Mouse (Mus musculus) CD4-positive, CD25-positive, alpha-beta regulatory T cell, adult 4 months (primary cell): Measurements from ENCODE around the gene Ntng2. TPM values are rescaled to one million over a fixed set of nuclear protein-coding genes. Genes with fewer than 3 reads are reported as not detected.

ENCODE experiments used
- ATAC-seq: one replicate; pipeline ENCODE4 v1.8.0; 2017
- polyA plus RNA-seq, 2 experiments: library from polyadenylated mRNA; unstranded; fragments of 100-300 nt; shearing (Covaris generic); gene quantifications; one replicate each; pipeline ENCODE4 v1.2.1; 2017

The Ntng2 gene
- polyA plus RNA-seq, 2 experiments from 2014 or later: 2.4 to 3.1 TPM

DNA sequence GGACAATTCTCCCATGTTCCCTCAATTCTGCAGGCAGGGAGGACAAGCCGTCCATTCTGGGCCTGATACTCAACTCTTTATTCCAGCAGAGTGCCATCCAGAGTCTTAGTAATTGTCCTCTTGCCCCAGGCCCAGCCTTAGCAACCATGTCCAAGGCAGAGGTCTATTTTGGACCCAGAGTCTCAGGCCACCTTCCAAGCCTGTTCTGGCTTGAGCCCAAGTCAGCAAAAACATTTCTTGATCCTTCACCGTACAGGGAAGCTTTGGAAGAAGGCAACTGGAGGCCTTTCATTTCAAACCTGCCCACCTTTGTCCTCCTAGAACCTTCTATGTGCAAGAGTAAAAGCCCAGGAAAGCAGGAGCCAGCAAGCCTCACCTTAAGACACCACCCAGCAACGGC is 17.8 kb downstream of the Ntng2 start:
- no peak for ATAC-seq

DNA sequence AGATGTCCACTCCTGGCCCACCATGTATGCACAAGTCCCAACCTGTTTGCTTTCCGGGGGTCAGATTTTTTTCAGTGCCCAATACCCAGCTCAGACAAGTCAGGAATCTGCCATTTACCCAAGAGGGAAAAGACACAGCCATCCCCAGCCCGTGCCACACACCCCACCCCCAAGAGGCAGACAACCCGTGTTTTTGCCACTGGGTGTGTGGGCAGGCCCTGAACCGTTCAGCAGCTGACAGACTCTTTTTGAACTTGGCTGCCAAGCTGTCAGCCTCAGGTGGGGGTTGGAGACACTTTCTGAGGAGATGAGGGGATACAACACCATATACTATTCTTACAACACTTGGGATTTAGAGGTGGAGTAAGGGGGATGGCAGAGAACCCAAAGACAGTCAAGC is 18.8 kb downstream of the Ntng2 start:
- ATAC-seq: no peak

GRCm38 (mm10) chr2:29230191-29230835 is 22.5 kb downstream of the Ntng2 start:
- no peak for ATAC-seq

DNA sequence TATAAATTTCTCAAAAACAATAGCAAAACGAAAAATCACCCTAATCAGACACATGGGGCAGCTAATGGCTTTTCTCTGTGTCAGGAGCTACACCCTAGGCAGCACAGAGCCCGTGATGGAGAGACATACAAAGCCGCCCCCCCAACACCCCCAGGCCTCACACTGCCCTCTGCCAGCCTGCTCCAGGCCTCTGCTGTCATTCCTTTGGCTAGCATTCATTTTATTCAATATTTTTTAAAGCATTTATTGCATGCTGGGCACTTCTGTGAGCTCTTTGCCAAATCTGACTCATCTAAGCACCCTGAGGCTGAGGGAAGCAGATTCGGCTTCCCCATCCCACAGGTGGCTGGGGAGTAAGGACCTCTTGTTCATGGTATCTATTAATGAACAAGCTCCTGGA is 26.1 kb downstream of the Ntng2 start:
- ATAC-seq: no peak

DNA sequence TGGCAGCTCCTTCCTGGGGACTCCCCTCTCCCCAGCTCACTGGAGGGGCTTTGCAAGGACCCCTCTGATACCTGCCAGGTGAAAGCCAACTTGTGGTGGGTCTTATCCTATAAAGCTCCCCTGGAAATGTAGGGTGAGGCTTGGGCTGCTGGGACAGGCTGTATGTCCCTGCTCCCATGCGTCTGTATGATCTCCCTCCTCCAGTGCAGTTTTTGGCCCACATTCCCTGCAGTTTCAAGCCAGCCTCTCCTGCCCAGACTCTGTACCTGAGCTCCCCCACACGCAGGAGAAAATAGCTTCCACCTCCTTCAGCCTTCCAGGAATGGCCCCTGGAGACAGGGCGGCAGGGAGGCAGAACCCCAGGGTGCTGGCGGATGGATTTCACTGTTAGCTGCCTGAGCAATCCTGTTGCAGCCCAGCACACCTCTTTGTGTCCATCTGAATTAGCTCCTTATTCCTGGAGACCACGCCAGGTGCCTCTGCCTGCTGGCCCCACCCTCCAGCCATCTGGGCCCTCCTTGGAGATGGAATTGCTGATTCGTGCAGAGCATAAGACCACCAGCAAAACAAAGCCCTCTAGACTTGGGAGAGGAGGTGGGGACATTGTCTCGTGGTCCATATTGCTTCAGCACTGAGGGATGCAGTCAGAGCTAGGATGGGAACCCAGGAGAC is 29.1 kb downstream of the Ntng2 start:
- no peak for ATAC-seq

GRCm38 (mm10) chr2:29222302-29222701 is 30.5 kb downstream of the Ntng2 start:
- no peak for ATAC-seq

- no peak for ATAC-seq
Observed at GRCm38 (mm10) chr2:29218831-29219230, 34.0 kb downstream of the Ntng2 start.

GRCm38 (mm10) chr2:29217897-29218296 is 34.9 kb downstream of the Ntng2 start:
- no peak for ATAC-seq

DNA sequence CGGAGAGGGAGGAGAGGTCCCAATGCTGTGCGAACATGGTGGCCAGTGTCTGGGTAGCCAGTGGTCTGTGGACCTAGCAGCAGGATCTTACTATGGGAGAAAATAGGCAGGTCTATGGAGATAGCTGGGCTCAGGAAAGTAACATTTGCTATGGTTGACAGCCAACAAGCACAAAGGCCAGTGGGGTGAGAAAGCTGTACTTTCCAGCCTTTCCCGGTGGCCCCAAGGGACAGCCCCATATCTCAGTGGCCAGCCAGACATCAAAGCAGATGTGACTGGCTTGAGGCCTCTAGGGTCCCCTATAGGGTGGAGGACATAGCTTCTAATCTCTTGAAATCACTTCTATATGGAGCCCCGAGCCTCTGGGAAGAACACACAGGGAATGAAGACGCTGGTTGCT is 35.8 kb downstream of the Ntng2 start:
- no peak for ATAC-seq

- ATAC-seq: no peak
Observed at GRCm38 (mm10) chr2:29216286-29217012, 36.4 kb downstream of the Ntng2 start.

- ATAC-seq: no peak
Observed at GRCm38 (mm10) chr2:29206156-29206555, 46.6 kb downstream of the Ntng2 start.

- no peak for ATAC-seq
Observed at GRCm38 (mm10) chr2:29201223-29201955, 51.4 kb downstream of the Ntng2 start.

GRCm38 (mm10) chr2:29199909-29200308 is 52.9 kb downstream of the Ntng2 start:
- peak; percentile 20 for ATAC-seq

GRCm38 (mm10) chr2:29198446-29198845 is 54.4 kb downstream of the Ntng2 start:
- ATAC-seq: no peak

- ATAC-seq: no peak
Observed at GRCm38 (mm10) chr2:29196844-29197243, 56.0 kb downstream of the Ntng2 start.

DNA sequence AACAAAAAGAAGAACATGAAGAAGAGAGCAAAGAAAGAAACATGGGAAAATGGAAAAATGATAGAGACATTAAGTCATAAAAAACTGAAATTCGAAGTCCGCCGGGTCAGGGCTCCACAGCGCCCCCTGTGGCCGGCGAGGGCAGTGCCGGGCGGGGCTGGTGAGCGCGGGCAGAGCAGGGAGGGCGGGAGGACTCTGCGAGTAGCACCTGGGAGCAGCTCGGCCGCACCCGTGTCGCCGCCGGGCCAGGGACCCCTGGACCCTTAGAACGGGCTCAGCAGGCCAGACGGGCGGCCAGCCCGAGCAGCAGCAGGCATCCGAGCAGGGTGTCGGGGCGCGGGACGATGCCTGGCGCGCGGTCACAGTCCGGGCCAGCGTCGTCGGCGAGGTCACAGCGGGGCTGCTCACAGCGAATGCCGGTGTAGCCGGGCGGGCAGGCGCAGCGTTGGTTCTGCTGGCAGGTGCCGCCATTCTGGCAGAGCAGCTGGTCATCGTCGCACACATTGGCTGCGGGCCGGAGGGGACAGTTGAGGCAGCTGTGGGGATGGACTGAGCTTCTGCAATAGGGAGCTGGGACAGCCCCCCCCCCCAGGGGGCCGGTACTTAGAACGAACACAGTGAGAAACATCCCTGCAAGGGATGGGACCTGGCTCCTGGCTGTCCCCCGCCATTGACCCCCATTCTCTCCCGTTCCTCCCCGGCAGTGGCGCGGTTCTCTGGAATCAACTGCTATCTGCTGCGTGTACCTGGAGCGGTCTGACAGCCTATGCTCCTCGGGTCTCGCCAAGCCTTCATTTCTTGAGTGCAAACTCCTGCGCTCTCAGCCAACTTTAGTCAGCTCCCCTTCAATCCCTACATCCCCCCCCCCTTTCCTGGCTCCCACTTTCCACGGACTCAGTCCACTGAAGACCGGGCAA is 58.0 kb downstream of the Ntng2 start:
- ATAC-seq: peak; percentile 81

DNA sequence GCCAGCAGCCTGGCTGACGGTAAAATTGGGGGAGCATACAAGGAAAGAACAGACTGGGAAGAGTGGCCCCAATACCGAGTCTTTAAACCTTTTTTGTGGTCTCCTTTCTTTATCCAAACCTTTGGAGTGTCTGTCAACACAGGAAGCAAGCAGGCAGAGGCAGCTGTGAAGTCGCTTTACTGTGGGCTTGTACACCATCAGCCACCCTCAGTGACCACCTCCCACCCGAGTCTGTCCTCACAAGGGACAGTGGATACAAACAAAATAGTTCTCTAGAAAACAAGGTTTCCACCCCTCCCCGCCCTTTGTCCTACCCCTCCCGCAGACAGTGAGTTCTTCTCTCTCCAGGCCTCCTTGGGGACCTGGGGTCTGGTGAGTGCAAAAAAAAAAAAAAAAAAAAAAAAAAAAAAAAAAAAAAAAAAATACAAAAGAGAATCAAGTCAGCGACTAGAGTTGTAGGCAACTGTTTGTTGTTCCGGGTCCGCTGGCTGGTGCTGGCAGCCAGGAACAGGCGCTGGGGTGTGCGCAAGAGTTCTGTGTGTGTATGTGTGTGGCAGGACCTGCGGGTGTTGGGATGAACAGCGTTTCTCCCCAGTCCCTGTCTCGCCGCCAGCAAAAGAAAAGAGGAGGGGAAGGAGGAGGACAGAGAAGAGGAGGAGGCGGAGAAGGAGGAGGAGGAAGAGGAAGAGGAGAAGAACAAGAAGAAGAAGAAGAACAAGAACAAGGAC is 58.8 kb downstream of the Ntng2 start:
- ATAC-seq: no peak

- ATAC-seq: no peak
Observed at GRCm38 (mm10) chr2:29192629-29193278, 60.1 kb downstream of the Ntng2 start.

GRCm38 (mm10) chr2:29191216-29192215 is 61.3 kb downstream of the Ntng2 start:
- no peak for ATAC-seq
